Mouse (Mus musculus) cerebellum, adult 18-20 months (tissue): ENCODE measurements around the gene Dst.

Experiments used
- DNase-seq, 2 experiments: peaks; one replicate each; pipeline ENCODE4 v3.0.0; 2021

The Dst gene

DNA sequence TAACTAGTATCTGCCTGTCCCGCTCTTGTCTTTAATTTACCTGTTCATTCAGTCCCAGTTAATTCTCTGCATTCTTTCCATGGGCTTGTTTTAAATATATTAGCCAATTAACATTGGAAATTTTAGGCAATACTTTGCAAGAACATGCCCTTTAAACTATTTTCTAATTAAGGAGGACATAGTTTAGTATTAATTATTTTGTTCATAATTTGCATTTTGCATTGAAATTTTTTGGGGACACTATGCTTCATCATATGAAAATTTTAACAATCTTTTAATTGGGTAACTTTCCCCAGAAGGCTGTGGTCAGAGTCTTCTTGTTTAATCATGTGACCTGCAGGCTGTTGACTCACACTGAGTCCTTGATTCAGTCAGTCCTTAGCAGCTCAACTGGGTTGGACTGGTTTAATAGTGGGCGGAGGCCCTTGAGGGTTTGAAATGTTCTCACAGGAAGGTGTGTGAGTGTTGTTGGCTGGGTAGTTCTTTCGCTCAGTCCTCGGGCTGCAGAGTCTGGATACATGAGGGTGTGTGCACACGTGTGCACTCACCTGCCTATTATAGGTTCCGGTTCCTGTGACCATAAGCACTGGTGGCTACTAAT, 231.9 kb downstream of the Dst start:
- DNase-seq, result no peak

DNA sequence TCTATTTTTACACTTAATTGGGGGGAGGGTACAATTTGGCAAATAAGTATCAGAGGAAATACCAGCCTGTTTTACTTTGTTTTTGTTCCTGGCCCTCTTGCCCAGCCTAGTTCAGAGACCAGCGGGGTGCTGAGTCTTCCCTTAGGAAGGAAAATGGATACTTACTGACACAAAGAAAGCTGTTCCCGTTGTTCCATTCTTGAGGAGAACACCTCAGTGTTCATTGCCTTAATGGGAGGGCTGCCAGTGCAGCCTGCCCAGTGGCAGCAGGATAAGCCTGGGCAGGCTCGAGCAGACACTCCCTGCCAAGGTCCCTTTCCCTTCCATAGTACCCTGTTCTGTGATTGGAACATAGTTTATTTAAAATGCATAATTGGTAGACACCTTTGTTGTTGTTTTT, 232.7 kb downstream of the Dst start:
- peak; percentile 67 to 73 for DNase-seq

DNA sequence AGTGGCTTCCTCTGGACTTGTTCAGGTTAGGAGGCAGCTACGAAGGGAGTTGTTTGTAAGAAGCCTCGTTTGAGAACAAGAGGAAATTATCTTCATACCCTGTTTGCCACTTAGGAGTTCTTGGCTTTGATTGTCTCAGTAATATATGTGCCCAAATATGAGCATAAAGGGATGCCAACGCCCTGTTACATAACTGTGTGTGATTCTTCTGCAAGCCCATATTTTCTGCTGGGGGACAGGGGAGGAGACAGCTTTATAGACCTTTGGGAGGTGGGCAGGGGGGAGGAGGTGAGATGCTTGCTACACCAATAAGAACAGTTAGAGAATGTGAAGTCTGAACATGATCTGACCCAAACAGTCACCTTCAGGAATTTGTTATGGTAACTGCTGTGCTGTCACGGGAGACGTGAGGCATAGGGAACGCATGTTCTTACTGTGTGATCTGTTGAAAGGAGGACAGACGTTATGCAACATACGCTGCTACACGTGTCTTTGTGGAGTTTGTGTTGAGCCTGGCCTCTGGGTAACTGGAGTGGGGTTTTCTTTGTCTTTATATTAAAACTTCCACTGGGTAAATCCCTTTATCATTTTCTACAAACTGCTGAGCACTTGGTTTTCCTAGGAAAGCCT, 235.0 kb downstream of the Dst start:
- DNase-seq, result no peak

DNA sequence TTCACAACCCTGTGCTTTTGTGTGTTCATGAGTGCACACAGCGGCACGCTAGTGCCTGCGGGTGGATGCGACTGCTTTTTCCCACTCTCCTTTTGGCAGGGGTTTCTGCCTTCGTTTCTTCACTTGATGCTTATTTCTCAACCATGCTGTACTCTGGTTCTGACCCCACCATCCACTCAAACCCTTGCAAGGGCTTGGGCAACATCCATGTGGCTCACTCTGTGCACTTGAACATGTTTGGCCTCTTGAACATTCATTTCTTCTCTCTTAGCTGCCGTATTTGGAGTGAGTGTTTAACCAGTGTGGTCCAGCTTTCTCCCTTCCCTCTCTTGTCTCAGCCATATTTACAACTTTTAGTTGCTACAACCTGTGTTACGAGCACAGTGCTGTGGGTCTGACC, 236.8 kb downstream of the Dst start:
- DNase-seq, result no peak

DNA sequence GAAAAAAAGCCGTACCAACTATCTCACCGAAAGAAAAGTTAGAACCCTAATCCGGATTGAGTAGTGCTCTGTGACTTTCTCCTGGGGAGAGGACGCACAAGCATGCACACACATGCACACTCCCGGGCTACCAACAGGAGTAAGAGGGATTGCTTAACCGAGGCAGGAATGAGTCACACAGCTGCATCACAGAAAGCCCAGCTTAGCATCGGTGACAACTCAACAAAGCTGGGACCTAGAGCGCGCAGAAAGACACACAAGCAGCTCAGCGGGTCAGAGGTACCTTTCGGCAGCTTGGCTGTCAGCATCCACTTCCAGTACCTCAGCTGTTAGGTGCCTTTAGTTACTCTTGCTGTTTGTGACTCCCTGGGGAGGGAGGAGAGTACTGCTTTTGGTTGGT, 240.0 kb downstream of the Dst start:
- DNase-seq, result no peak

DNA sequence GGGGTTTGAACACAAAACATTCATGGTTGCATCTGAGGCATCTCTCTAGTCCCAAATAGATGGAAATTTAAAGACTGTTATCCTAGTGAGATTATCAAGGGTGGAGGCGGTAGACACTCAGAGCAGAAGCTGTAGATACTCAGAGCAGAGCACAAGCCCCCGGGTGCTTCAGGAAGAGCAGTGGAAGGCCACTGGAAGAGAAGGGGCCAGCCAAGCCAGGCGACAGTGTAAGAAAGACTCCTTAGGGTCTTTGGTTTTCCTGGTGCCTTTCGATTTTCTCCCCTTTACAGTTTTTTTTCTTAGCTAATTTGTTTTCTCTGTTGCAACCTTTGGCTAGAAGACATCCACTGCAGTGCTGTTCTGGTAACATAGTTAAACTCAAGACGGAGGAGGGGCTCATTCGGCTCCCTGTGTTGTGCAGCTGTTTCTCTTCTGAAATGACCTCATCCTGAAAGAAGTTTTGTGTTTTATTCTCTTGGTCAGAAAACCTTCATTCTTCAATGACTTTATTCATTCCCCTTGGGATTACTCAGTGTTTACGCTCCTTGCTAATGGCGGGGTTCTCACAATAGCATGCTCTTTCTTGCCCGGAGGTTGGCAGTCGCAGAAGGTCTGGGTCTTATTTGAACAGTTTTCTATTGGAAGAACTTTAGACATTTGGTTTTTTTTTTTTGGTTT, 242.5 kb downstream of the Dst start:
- DNase-seq, result no peak

DNA sequence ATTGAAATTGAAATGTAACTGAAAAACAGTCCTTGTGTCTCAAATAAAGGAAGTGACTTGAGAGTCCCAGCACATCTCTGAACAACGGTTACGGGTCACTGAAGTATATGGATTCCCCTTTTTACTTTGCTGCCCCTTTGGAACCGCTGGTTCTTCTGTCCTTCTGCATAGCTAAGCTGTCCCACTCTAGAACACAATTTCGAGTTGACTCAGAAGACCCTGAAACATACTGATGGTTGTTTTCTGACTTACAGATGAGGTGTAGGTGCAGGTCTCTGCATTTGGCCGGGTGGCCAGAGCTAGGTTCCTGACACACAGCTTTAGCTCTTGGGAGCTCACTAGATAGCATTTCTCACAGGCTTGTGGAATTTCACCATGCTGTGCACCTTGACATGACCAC, 244.7 kb downstream of the Dst start:
- DNase-seq, result no peak

DNA sequence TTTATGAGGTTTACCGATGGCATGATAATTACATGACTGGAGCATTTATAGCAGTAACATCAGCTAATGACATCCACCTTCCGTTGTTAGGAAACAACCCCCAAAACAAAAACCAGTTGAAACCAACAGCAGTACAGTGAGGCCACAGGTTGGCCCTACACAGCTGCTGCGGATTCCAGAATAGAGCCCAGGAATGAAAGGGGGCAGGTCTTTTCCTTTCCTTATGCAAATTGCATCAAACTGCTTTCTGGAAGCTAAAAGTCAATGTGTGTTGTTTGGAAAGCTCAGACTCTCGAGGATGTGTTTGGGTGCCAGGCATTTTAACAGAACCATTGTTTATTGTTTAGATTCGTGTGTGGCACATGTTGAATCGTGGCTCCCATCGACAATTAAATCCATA, 248.0 kb downstream of the Dst start:
- no peak for DNase-seq

DNA sequence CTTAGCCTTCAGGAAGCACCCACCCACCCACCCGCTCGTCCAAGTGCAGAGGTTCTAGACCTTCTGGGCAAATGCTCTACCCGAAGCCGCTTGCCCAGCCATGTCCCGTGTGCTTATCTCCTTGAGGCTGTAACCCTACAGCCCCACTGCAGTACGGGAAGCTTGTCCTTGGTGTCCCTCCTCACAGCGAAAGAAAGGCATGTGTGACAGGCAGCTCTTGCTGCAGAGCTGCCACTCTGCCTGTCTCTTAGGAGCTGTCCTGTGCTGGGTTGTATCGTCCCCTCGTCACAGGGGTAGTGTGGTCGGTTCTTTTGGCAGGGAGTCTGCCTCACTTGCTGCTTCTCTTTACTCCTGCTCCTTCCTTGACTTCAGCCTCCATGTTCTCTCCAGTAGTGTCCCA, 249.7 kb downstream of the Dst start:
- DNase-seq, result no peak

DNA sequence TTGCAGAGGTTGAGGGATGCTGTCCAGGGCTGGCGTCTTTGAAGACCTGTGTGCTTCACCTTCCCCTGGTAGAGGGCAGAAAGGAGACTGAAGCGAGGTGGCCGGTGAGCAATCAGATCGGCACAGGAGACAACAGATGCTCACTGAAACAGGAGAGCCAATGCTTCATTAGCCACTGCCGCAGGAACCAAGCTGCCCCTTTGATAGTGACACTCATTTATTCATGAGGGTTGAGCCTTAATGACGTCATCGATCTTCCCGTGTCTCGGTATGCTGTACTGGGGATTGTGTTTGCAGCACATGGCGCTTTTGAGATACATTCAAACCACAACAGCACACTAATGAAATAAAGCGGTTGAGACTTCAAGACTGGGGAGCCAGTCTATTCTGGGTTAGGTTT, 250.8 kb downstream of the Dst start:
- peak in 1 of 2 experiments; percentile 55 for DNase-seq

DNA sequence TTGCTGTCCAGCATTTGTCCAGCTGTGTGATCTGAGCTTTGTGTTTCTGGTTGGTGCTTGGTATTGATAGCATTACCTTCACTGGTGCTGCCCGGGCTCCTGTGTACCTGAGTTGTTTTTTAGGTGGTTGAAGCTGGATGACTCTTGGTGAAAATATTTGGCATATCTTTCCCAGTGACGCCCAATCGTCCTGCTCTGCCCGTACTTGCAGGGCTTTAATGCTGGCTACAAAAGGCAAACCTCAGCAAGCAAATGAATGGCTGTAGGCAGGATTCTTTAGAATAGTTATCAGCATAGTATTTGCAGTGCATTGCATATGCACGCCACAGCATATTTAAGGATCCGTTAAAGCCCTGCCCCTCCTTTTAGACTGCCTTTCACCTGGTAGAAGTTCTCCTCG, 251.9 kb downstream of the Dst start:
- DNase-seq, result no peak

DNA sequence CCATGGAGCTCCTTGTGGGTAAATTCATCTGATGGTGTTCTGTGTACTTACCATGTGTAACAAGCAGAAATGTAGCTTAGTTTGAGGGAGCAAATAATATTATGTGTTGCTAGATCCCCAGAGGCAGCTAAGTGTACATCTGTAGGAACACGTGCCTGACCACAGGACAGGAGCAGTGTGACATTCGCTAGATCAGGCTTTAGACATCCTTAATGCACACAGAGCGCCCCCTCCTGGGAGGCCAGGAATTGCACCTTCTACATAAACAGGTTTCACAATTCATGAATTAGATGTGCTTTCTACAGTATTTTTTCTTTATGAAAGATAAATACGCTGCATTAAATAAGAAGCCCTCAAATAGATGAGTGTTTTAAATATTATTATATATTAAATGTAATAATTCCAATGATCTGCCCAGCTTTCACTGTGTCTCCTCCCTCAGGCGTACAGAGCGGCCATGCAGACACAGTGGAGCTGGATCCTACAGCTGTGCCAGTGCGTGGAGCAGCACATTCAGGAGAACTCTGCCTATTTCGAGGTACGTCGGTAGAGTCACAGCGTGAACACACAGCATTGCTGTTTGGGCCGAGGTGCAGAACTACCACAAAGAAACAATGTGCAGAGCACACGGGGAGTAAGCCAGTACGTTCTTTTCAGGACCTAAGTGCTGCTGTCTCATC, 256.7 kb downstream of the Dst start:
- peak; percentile 82 to 88 for DNase-seq

DNA sequence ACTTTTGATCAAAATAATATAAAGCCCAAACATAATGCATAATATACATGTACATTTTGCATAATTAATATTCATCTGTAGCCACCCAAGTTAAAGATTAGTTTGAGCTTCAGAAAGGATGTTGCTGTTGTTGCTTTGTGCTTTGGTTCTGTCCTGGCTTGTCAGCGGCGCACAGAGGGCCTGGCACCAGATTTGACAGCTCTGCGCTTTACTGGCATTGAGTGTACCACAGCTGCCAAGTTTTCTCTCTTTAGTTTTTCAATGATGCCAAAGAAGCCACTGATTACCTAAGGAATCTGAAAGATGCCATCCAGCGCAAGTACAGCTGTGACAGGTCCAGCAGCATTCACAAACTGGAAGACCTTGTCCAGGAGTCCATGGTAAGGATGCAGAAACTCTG, 257.9 kb downstream of the Dst start:
- no peak for DNase-seq

DNA sequence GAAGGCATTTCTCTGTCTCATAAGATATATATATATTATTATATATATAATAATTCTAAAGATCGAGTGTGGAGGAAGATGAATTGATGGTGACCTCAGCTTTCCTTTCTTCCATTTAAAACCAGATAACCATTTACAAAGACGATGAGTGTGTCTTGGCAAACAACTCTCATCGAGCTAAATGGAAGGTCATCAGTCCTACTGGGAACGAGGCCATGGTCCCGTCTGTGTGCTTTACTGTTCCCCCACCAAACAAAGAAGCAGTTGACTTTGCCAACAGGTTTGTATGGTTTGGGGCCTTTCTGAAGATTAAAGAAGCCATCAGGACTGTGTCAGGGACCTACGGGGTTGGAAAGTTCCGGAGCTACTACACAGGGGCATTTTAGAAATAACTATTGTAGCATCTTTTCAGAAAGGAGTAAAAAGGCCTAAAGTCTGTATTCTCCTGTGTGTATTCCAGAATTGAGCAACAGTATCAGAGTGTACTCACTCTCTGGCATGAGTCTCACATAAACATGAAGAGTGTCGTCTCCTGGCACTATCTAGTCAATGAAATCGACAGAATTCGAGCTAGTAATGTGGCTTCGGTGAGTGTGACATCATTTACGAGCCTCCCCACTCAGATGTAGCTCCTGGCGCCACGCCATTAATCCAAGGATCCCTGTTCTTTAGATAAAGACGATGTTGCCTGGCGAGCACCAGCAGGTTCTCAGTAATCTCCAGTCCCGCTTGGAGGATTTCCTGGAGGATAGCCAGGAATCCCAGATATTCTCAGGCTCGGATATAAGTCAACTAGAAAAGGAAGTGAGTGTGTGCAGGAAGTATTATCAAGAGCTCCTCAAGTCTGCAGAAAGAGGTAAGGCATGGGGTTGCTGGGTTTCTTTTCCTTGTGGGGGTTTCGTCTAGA, 259.4 kb downstream of the Dst start:
- DNase-seq, result peak; percentile 42

DNA sequence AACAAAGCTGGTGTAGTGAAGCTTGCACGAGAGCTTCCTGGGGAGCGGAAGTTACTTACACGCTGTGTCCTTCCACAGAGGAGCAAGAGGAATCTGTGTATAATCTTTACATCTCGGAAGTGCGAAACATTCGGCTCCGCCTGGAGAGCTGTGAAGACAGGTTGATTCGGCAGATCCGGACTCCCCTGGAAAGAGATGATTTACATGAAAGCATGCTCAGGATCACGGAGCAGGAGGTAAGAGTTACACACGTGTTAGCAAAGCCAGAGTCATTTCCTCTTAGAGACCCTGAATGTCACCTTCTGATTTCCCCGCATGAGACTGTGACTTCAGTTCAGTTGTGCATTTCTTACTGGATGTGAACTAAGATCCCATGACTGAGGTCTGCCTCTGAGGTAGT, 261.1 kb downstream of the Dst start:
- DNase-seq, result no peak

DNA sequence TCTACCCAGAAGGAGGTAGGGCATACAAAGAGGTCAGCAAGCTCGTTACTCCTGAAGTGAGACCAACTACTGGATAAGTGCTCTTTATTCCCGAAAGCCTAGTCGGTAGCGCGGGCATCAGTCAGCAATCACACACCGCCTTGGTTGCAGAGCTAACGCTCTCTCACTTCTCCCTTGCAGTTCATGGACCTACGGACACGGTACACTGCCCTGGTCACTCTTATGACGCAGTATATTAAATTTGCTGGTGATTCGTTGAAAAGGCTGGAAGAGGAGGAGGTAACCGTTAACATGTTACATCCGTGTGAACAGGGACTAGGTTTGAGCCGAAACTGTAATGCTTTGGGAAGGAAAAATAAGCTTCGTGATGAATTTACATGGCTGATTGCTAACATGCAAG, 266.5 kb downstream of the Dst start:
- DNase-seq, result no peak

DNA sequence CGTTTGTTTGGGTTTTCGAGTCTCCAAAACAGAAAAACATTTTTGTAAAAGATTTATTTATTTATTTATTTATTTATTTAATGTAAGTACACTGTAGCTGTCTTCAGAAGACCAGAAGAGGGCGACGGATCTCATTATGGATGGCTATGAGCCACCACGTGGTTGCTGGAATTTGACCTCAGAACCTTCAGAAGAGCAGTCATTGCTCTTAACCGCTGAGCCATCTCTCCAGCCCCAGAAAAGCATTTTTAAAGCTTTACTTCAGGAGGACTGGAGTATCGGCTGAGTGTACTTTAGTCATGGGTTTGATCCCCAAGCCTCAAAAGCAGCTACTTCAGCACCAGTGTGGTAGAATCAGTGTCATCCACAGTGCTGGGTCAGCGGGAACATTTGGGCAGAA, 266.9 kb downstream of the Dst start:
- DNase-seq, result no peak

DNA sequence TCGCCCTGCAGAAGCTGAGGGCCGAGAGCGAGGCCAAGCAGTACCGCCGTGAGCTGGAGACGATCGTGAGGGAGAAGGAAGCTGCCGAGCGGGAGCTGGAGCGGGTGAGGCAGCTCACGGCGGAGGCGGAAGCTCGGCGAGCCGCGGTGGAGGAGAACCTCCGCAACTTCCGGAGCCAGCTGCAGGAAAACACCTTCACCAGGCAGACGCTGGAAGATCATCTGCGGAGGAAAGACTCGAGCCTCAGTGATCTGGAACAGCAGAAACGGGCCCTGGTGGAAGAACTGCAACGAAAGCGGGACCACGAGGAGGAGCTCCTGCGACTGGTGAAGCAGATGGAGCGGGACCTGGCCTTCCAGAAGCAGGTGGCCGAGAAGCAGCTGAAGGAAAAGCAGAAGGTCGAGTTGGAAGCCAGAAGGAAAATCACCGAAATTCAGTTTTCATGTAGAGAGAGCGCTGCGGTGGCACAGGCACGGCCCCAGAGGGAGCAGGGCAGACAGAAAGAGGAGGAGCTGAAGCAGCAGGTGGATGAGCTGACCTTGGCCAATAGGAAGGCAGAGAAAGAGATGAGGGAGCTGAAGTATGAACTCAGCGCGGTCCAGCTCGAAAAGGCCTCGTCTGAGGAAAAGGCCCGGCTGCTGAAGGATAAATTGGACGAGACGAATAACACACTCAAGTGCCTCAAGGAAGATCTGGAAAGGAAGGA, 270.1 kb downstream of the Dst start:
- peak; percentile 50 to 58 for DNase-seq

DNA sequence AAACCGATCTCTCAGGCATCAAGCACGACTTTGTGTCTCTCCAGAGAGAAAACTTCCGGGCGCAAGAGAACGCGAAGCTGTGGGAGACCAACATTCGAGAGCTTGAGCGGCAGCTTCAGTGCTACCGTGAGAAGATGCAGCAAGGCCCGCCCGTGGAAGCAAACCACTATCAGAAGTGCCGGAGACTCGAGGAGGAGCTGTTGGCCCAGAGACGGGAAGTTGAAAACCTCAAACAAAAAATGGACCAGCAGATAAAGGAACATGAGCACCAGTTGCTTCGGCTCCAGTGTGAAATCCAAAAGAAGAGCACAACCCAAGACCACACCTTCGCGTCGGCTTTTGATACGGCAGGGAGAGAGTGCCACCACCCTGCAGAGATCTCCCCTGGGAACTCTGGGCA, 271.7 kb downstream of the Dst start:
- no peak for DNase-seq

DNA sequence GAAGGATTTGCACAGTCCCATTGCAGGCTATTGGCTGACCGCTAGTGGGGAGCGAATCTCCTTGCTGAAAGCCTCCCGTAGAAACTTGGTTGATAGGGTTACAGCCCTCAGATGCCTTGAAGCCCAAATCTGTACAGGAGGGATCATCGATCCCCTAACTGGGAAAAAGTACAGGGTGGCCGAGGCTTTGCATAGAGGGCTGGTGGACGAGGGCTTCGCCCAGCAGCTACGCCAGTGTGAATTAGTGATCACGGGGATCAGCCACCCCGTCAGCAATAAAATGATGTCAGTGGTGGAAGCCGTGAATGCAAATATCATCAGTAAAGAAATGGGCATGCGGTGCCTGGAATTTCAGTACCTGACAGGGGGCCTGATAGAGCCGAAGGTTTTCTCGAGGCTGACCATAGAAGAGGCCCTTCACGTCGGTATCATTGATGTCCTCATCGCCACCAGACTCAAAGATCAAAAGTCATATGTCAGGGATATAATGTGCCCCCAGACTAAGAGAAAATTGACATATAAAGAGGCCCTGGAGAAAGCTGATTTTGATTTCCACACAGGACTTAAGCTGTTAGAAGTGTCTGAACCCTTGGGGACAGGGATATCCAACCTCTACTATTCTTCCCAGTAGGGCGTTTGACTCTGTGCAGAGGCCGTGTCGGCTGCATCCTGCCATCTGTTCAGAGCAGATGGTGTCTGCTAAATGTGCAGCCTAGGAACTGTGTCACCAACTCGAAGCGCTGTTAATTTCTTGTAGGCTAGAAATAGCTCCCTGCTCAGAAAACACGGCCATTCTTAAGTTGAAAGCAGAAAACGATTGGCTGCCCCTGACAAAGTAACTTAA, 274.6 kb downstream of the Dst start:
- DNase-seq, result peak; percentile 90 to 93

DNA sequence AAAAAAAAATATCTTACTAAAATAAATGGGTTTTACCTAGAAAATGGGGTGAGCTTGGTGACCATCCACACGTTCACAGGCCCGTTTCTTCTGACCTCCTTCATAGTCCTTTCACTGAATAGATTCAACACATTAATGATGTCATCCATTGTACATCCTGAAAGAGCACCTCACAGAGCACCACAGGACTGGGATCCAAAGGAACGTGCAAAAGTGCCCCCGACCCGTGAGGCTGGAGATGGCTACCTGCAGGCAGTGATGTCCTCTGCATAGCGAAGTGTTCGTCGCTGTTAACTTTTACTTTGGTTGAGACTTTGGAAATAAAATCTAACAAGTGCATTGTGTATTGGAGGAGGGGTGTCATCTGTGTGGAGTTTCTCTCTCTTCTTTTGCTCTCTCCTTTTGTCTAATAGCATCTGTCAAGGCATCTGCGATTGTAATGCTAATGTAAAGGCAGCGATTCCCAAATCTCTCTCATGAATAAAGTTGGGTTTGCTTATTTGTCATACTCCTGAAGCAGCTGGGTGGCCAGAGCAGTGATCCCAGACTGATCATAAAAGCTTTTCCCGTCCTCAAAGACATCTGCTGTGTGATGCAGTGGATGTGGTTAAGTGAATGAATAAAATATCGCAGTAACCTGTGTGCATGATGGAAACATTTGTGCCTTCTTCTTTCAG, 275.4 kb downstream of the Dst start:
- DNase-seq, result no peak
